Mouse (Mus musculus) thymus, postnatal 10 days (tissue): ENCODE results near the gene Zfp629.

Experiments
- DNase-seq, 2 experiments: peaks; one replicate each; pipeline ENCODE4 v3.0.0; 2021; ENCODE audit warnings: low spot score in 2 of 2

Zfp629 gene

DNA sequence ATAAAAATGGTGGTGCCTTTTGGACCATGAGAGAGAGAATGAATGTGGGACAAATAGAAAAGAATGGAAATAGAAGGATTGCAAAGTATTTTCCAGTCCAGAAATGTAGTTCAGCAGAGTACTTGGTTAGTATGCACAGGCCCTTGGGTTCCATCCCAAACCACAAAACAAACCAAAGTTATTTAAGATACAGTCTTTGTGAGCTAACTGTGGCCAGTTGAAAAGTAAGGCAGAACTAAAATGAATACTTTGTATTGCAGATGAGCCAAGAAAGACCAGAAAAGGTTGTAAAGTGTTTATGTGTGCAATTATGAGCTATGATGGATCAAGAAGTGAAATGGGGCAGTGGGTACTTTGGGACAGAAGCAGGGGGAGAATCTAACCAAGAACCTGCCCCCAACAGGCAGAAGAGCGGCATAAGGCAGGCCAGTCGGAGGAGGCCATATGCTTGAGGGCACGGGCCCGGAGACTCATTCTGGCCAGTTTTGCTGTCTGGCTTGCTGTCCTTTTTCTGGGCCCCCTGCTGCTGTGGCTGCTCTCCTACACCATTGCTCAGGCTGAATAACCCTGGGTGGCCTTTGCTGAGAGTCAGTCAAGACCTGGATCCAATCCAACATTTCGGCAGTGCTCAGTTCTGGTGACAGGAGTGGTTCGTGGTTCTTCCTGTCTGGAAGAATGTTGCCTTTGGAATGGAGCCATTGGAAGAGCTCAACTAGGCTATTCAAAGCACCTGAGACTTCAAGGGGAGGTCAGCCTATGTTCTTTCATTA is 51.0 kb downstream of the Zfp629 start:
- DNase-seq = no peak

DNA sequence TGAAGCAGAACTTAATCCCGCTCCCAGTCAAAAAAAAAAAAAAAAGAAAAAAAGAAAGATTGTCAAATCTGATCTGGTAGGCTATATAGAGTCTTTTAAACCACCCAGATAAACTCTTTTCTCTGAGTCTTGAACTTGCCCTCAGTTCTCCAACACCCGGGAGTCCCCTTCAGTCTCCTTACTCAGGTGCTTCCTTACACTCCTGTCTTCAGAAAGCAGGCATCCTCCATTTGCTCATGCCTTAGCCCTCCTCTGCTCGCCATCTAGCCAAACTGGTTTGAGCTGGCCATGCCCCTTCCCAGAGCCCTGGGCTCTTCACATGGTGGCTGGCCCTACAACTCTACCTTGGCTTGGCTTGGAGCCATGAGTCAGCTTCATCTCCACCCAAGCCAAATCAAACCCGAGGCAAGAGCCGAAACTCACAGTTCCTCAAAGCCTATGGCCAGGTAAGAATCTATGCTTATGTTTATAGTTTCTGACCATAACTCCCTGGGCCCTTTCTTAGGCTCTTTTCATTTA is 54.2 kb downstream of the Zfp629 start, which contains the start of gene Tmem265:
Tmem265 (plus strand) TSS at position 51 of the 519 bp plus-strand sequence.
- DNase-seq = no peak

DNA sequence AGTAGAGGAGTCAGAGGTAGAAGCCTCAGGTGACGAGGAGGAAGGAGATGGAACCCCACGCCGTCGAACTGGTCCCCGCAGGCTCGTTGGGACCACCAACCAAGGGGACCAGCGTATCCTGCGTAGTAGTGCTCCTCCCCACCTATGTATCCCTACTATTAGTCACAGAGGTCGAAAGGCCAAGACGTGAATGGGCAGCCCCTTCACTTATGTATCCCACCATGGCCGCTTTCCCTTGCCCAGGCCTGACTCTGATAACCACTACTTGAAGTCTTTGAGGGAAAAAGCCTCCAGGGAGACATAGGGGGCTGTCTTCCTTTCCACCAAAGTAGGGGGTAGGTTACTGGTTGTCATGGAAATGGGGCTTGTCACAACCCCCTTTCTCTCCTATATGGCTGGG is 55.0 kb downstream of the Zfp629 start:
- no peak for DNase-seq
